Mouse (Mus musculus): Measurements from ENCODE around the gene Rps6ka5.

DNA sequence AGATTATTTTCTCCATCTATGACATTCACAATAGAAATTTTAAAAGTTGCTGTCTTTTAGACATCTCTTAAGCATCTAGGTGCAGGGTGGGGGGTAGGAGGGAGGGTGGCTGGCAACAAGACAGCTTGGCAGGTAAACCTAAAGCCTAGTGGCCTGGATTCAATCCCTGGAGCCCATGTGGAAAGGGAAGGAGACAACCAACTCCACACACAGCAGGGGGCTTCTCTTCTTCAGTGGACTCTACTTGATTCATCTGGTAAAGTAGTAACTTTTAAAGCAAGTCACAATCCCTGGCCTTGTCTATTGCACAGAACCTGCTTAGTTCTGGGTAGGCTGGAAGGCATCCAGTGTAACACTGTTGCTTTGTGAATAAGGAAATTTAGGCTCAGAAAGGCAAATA is 9.3 kb downstream of the Rps6ka5 start:
- no peak for TF ChIP-seq POLR2A (IDR thresholded peaks at IDR 0.05; ENCODE audit: borderline replicate concordance, extremely low read depth, low read depth, low read length)
- no peak for TF ChIP-seq CTCF (IDR thresholded peaks at IDR 0.05; ENCODE audit: insufficient read depth, low read length)
